Mouse (Mus musculus) 3134 (cell line): ENCODE data around the gene Ppp1r3e.

Experiments used
- DNase-seq: peaks from one replicate; pipeline ENCODE4 v3.0.0-alpha.2; 2011; ENCODE audit warnings: low spot score; ENCODE audit not compliant: insufficient read length; ENCODE audit errors: extremely low read depth

Gene Ppp1r3e

DNA sequence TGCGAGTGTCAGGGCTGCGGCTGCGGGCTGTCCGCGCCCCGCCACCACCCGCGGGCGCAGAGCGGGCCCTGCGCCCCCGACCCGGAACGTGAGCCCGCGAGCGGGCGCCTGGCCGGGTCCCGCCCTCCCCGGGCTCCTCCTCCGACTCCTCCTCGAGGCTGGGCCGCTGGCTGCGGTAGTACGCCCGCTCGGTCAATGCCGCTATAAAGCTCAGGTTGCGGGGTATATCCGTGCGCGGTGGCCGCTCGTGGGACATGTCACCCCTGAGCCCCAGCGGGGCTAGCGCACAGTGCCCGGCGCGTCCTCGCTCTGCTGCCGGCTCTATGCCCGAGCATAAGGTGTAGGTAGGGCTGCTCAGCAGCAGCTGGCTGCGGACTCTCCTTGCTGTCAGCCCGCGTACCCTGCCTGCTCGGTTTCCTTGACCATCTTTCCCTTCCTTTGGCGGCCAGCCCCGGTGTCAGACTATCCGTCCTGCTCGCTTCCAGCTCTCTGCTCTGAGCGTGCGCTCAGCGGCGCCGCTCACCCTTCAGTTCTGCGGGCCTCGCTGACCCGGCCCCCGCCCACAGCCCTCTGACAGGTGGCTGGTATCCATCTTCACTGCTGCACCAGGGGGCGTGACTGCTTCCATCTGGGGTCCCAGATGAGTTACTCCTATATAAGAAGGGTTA lies at the start of gene Ppp1r3e:
Ppp1r3e (minus strand) TSS at position 503 of the 668 bp plus-strand sequence.
- no peak for DNase-seq

DNA sequence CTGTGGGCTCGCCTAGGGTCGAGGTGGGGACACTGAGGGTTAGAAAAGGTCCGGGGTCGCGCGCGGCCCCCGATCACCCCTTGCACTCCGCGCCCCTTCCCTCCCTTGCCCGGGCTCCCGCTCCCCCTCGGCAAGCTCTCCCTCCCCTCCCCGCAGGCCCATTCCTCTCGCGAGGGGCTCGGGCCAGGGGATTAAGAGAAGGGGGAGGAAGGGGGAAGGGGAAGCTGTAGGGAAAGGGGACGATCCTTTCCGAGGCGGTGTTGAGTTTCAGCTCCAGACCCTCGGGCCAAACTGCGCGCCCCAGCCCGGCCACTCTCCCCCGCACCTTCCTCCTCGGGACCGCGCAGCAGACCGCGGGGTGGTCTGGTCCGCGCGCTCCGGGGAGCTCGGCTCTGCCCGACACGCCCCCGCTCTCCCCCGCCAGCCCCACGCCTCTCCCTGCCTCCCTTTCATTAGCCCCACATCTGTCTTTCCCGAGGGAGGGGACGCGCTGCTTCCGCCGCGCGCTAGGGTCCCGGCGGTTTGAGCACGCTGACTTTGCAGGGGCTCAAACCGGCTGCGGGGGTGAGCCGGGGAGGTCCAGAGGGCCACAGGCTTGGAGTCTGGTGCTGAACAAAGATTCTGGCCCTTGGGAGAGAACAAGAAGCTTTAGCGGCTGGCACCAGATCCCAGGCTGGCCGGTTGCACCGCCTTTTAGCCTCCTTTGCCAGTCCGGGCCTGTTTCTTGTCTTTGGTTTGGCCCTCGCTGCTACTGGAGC lies 49.2 kb upstream of the Ppp1r3e start:
- no peak for DNase-seq

DNA sequence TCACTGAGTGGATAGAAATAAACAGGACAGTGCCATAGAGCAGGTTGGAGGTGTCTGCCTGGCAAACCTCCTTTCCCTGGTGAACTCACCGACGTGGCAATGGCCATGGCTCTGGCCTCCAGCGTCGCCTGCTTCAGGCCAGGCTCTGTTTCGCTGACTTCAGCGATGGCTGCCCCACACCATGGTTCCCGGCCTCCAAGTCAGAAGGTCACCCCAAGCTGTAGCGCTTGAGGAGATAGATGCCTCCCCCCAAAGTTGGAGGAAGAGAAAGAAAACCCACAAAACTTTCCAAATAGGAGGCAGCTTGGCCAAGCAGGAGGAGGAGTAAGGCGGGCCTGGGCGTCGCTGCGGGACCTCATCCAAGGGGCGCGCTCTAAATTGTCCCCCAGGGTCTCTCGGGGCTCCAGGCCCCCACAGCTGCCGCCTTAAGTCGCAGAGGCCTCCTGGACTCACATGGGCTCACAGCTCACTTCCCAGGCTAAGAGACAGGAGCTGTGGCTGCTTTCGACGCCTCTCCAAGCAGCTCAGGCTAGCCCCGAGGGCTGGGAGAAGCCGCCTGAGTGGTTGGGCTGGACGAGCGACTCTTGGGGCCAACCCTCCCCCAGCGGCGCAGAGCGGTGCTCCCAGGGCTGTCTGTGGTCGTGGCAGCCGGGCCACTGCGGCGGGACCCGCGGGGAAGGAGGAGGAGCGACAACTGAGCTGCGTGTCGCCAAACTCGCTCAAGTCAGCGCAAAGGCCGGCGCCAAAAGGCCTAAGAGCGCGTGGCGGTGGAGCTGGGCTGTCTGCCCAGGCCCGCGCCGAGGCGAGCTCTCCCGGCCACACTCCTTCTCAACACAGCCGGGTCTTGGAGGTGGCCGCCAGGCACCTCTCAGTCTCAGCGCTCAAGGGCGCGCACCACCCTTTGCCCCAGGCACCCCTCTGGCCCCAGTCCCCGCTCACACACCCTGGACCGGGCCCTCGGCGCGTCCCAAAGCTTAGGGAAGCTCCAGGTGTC lies 48.3 kb upstream of the Ppp1r3e start, which contains the start of gene Efs:
Efs (minus strand) TSS at position 778 of the 994 bp plus-strand sequence.
- DNase-seq = no peak

DNA sequence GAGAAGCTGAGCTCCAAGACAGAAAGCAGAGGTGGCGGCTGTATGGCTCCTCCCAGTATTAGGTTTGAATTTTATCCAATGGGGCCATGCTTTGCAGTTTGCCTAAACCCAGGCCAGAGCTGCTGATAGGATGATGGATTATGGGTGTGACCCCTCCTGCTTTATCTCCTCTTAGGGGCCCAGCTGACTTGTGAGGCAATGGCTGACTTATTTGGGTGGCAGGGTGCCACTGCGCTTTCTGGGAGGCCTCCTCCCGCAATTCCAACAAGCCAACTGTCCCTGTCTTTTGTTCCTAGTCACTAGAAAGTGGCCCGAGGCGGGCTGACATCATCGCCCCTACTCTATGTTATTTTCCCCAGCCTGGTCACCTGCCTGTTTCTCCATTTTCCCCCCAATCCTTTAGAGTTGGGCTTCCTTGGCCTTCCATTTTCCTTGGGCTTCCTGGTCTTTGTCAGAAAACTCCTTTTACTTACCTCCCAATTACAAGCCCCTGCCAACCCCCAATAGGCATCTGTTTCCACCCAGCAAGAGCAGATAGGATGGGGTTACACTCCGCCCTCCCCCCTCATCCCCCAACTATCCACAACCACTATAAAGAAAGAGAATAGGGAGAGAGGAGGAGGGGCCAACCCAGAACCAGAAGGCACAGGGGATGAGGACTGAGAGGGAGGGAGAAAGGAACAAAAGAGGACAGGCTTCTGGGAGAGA lies 47.4 kb upstream of the Ppp1r3e start:
- peak; percentile 45 for DNase-seq

DNA sequence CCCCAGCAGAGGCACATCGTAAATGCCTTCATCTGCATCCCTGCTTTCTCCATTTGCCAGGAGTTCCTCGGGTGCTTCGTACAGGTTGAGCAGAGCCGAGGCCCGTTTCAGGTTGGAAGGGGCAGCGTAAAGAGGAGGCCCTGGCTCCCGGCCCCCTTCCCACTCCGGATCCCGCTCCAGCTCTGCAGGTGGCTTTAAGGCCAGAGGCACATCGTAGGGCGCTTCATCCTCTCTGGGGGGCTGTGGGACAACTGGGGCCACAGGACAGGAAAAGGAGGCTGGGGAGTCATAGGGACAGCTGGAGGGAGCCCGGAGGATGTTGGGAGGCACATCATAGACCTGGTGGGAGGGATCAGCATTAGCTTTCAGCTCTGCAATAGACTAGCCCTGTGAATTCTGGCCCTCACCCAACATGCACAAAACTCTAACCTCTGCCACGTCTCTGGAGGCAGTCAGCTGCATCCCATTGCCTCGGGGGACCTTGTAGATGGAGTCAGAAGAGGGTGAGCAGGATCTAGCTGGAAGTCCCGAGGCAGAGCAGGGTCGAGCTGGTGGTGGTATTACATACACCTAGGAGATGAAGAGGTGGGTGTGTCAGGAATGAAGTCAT lies 42.8 kb upstream of the Ppp1r3e start:
- DNase-seq = no peak

DNA sequence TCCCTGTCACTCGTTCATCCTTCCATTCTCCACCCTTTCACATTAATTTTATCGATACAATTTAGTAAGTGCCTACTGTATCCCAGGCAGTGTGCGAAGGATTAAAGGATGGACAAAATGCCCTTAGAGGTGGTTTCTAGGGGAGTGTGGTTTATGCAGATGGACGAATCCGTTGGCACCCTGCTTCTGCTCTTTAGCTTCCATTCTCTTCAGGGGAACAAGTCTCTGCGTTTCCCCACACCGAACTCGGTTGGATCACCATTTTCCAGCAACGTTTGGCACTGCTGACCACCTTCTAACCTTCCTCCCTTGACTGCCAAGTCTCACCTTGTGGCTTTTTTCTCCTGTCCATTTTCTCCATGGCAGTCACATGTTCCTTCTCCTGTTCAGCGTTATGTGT lies 36.0 kb upstream of the Ppp1r3e start:
- no peak for DNase-seq

DNA sequence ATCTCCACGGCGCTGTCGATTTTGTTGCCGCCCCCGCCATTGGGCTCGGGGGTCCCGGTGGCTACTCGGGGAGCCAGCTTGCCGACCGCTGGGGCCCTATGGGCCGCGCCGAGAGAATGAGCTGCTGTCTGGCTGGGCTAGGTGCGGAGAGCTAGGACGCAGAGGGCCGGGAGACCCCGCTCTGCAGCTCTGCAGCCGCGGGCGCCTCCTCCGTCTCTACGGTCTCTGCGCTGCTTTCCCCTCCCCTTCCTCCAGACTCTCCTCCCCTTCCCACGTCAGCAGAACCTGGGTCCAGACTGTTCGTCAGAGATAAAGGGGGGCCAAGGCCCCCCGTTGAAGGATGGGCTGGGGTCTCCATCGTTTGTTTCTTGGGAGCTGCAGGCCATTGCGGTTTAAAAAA lies 35.5 kb upstream of the Ppp1r3e start, which contains the start of gene Slc22a17:
Slc22a17 (minus strand) TSS at position 247 of the 400 bp plus-strand sequence.
- DNase-seq = no peak

DNA sequence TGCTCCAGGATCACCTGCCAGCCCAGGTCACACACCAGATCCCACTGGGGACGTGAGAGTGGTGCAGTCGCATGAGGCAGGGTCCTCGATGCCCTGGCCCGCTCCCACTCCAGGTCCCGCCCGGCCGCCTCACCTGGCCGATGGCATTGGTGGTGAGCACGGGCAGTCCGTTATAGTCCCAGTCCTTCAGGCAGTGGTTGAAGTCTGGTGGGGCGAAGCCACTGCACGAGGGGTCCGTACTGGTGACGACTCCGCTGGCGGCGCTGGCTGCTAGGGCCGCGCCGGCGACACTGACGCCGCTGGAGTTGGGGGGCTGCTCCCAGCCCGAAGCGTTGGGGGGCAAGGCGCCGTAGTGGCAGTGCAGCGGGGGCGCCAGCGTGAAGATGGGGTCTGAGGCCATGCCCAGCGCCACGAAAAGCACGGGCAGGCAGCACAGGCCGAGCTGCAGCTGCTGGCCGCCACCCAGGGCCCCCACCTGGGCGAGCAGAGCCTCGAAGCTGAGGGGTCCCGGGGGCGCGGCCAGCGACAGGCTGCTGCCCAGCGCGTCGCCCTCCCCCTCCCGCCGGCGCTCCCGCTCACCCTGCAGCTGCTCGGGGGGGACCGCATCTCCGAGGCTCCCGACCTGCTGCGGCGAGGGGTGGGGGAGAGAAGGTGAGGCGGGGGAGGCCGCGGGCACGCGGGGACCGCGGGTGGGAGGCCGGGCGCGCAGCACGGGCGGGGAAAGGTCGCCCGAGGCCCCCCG lies 34.9 kb upstream of the Ppp1r3e start:
- DNase-seq = no peak

DNA sequence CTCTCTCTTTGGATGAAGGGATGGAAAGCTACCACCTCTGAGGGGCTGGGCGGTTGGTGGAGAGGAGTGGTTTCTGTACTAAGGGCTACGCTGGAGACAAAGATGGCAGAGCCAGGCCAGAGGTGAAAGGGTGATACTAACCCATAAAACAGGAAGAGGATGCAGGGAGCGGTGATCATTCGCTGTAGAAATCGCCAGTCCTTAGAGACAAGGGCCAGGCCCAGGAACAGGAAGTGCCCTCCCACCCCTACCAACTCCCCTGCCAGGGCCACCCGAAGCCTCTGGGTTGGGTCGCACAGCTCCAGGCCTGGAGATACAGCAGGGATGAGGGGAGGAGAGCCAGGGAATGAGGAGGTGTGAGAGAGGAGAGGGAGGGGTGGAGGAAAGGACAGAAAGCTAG lies 31.3 kb upstream of the Ppp1r3e start:
- DNase-seq = no peak

DNA sequence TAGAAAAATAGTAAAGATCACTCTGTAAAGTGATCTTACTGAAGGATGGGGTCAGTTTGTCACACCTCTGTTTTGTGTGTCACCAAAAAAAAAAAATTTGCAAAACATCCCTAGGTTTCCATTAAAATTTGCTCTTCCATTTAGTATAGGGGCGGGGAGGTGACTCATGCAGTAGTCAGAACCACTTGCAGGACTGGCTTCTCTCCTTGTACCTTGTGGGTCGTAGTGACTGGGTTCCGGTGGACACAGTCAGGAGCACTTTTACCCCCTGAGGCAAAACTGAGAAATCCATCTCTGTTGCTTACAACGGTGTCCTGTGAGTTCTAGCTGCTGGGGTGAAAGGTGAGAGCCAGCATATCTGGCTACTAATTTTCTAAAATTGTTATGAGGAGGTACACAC lies 26.3 kb upstream of the Ppp1r3e start:
- DNase-seq = peak; percentile 38

DNA sequence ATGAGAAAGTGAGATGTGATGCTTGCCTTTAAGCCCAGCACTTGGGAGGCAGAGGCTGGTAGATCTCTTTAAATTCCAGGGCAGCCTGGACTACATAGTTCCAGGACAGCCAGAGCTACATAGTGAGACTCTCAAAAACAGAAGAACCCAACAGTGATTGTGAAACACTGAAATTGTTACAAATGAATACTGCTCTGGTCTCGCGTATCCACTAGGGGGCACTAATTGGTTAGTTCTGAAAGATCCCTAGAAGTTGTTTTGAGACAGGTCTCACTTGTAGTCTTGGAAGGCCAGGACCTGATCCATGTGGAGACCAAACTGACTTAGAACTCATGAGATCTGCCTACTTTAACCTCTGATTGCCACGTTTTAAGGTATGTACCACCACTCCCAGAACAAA lies 23.0 kb upstream of the Ppp1r3e start:
- no peak for DNase-seq

DNA sequence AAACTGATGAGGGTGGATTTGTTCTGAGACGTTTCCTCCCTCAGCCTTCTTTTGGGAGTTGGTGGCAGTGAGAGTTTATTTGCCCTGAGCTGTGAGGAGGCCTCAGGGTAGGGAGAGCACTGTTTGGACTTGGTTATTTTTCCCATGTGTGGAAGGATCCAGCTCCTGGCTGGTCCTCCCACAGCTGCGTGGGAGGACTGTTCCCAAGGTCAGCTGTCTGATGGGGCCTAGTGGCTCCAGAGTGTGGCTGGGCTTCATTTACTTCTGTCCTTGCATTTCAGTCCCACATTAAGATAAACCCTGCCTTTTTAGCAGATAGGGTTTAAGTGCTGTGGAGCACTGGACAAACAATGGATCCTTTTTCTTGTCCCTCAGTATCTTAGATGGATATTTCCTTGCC lies 20.1 kb upstream of the Ppp1r3e start:
- no peak for DNase-seq

DNA sequence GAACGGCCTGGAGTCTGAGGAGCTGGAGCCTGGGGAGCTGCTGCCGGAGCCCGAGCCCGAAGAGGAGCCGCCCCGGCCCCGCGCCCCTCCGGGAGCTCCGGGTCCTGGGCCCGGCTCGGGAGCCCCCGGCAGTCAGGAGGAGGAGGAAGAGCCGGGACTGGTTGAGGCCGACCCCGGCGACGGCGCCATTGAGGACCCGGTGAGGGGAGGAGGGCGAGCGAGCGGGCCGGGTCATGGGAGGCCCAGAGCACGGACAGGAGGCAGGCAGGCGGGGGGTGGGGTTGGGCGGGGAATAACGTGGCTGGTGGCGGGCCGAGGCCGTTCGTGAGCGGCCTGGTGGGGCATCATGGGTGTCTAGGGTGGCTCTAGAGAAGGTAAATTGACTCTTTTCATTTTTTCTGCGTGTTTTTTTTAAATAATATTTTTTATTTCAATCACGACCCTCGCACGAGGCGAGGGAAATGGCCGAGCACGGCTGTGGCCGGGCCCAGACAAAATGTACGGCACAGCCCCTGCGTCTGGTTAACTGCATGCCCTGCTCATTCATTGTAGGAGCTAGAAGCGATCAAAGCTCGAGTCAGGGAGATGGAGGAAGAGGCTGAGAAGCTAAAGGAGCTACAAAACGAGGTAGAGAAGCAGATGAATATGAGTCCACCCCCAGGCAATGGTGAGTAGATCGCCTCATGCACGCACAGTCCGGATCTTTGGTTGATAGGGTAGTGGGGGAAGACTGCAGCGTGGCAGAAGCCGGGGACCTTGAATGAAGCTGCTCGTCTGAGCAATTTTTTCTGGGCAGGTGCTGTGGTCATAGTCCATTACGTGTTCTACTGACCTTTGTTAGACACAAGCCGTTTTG lies 17.2 kb upstream of the Ppp1r3e start:
- DNase-seq = peak; percentile 66

DNA sequence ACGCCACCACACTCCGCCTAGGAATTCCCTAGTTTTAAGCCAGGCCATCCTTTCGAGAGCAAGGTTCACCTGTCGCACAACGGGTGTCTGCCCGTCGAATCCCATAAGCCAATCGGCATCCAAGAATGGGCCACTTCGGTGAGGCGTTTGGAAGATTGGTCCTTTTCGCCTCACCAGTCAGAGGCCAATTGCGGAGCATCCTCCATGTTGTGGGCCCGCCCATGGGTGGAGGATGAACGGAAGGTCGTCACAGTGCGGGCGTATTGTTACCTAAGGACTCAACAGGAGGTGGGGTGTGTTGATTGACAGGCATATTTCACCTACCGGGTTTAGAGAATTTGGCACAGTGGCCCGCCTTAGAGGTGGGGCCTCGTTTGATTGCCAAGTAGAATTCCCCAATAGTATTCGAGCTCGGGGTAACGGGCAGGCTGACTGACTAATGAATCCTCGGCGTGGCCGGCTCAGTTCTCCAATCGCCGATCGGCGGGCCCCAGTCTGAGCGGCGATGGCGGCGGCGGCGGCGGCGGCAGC lies 16.4 kb upstream of the Ppp1r3e start:
- DNase-seq = peak; percentile 93

DNA sequence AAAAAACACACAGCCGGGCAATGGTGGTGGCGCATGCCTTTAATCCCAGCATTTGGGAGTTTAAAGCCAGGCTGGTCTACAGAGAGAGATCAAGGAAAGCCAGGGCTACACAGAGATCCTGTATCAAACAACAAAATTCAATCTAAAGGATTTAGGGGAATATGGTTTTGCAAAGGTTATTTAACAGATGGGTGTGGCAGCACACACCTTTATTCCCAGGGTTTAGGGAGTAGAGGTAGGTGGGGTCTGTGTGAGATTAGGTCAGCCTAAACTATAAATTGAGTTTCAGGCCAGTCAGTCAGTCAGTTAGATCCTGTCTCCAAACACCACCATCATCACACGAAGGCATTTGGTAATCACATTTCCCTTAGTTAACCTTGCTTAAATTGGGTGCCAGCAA lies 14.8 kb upstream of the Ppp1r3e start, which contains the start of gene Pabpn1:
Pabpn1 (plus strand) TSS at position 301 of the 400 bp plus-strand sequence.
- DNase-seq = no peak

DNA sequence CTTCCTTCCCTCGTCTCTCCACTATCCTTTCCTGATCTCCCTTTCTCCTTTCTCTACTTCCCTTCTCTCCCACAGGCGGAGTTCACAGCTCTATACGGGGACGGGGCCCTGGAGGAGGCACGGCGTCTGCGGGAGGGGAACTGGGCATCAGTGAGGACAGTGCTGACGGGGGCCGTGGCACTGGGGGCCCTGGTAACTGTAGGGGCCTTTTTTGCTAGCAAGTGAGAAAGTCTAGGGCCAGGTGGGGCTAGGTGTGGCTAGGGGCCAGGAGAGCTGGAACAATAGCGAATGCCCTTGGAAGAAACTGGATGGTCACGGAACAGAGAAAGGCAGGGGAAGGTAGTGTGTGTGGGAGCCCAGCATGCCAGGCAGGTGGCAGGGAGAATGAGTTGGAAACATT lies 8.0 kb upstream of the Ppp1r3e start:
- no peak for DNase-seq

DNA sequence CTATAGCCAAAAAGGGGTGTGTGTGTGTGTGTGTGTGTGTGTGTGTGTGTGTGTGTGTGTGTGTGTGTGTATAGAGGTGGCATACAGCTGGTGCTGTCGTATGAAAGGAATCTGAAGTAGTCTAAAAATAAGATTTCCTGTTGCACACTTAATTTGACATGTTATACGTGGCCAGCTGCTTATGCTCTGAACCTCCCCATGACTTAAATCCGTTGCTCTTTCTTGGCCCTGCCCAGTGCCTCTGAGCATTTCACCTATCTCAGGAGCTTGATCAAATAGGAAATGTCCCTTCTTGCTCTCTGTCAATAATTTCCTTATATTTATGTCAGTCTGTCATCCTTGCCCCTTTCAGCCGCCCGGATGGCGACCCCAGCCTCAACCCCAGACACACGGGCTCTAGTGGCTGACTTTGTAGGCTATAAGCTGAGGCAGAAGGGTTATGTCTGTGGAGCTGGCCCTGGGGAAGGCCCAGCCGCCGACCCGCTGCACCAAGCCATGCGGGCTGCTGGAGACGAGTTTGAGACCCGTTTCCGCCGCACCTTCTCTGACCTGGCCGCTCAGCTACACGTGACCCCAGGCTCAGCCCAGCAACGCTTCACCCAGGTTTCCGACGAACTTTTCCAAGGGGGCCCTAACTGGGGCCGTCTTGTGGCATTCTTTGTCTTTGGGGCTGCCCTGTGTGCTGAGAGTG lies 6.8 kb upstream of the Ppp1r3e start:
- no peak for DNase-seq
